Mouse (Mus musculus) embryonic fibroblast, embryonic 13.5 days (primary cell): Measurements from ENCODE around the gene Madcam1. TPM values are rescaled to one million over a fixed set of nuclear protein-coding genes. Genes with fewer than 3 reads are reported as not detected.
A peak's percentile ranks its signal among the peaks of the same experiment; 100 is the strongest.

Experiments used
- H3K27ac ChIP-seq: 2 replicates; pipeline ENCODE4 v1.5.1; 2012; ENCODE audit warnings: low read length, control low read depth, inconsistent platforms; ENCODE audit not compliant: insufficient read depth
- H3K4me1 ChIP-seq: 2 replicates; pipeline ENCODE4 v1.6.1; 2011; ENCODE audit warnings: low read length; ENCODE audit not compliant: control insufficient read depth, insufficient read depth
- H3K4me3 ChIP-seq: 2 replicates; pipeline ENCODE4 v1.5.1; 2011; ENCODE audit warnings: mild to moderate bottlenecking, control low read depth, low read length; ENCODE audit not compliant: insufficient read depth
- CTCF ChIP-seq: IDR thresholded peaks from 2 replicates; pipeline ENCODE4 v1.5.1; 2011; ENCODE audit warnings: mild to moderate bottlenecking, control low read depth, low read length, moderate library complexity, borderline replicate concordance; ENCODE audit not compliant: insufficient read depth
- POLR2A ChIP-seq: IDR thresholded peaks from 2 replicates; pipeline ENCODE4 v1.6.1; 2011; ENCODE audit warnings: low read depth, mild to moderate bottlenecking, control low read depth, low read length, moderate library complexity
- polyA plus RNA-seq: library from polyadenylated mRNA; stranded (reverse); fragments of >200 nt; gene quantifications from 2 replicates; pipeline ENCODE4 v1.2.4, GENCODE M21; 2011; ENCODE audit warnings: low read depth; ENCODE audit not compliant: missing spikeins, insufficient read length

The Madcam1 gene
- polyA plus RNA-seq, 1 experiment, result not detected

DNA sequence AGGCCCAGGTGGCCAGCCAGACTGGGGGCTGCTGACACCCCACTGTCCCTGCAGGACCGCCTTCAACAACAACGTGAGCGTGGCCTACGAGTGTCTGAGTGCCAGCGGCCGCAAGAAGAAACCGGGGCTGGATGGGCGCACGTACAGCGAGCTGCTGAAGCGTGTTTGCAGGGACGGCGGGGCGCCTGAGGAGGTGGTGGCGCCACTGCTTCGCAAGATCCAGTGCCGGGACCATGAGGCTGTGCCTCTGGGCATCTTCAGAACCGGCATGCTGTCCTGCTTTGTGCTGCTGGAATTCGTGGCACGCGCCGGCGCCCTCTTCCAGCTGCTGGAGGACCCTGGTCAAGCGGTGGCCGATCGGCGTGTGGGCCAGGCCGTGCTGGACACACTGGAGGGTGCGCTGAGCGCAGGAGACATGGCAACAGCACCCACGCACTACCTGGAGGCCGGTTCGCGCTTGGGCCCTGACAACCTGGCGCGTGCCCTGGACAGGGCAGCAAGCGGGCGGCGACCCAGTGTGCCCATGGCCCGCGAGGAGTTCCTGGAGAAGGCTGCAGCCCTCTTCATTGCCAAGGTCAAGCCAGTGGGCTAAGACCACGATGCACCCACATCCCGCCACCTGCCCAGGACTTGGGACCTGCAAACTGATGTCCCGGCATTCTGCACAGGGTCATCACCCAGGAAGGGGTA lies 11.1 kb downstream of the Madcam1 start:
- no peak for TF ChIP-seq POLR2A
- no peak for TF ChIP-seq CTCF
- Histone ChIP-seq H3K27ac (no peak overlapping the region), H3K4me1 (no peaks in the 10 kb centered on the region), H3K4me3 (no peak overlapping the region)

DNA sequence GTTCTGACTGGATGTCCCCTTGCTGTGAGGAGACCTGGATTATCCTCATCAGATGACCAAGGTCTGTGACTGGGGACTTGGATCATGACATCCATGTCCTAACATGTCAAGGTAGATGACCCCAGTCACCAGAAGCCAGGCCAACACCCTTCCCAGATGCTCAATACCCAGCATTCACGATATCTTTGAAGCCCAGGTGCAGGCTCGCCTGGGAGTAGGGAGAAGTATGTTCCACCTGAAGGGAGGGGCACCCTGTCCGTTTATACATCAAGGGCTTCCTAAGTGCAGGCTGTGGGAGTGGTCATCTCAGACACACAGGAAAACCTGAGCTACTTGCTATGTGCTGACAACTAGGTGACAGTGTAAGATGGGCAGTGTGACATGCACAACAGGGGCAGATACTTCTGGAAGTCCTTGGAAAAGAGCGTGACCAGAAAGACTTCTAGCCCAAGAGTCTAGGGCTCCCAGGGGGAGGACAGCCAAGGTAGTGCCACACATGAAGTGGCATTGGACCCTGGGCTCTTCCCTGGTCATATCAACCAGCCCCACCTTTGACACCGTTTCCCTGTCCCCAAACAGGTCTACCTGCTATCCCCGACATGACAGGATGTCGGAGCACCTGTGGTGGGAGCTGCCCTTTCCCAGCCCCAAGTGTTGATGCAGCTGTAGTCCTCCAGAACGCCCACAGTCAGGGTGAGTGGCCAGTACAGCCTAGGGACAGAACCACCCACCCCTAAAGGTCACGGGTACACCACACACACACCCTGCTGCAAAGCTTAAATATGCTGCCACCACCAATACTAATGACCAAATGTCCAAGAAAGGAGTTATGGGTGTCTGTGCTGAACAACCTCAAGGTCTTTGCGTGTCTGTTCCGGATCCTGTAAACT lies 16.5 kb downstream of the Madcam1 start:
- TF ChIP-seq POLR2A (0 out of 2 replicates have a peak, but pooled peaks have one; percentile 21), CTCF (no peak)
- Histone ChIP-seq H3K4me3 (peak overlapping the region; percentile 35), H3K27ac (peak overlapping the region; percentile 51), H3K4me1 (peaks cover 9% of the 10 kb centered on the region)

DNA sequence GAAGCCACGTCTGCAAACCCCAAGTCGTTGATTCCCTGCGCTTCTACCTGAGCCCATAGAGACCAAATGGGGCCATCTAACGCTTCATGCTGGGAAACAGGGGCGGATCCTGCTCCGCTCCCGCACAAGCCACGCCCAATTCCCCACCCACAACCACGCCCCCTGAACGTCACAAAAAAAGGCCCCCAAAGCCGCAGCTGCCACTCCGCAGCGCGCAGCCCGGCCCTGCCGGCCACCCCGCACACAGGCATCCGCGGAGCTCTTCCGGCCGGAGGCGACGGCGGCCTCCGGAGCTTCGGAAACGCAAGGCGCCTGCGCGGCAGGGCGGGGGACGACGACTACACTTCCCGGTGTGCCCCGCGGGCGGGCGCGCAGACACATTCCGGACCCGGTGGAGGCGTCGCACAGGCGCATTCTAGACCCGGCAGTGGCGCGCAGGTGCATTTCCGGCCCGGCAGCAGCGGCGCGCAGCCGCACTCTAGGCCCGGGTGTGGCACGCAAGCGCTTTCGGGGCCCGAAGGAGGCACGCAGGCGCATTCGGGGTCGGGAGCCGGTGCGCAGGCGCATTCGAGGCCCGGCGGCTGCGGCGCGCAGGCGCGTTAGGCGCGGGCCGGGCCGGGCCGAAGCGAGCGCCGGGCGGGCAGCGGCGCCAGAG lies 17.4 kb downstream of the Madcam1 start, which contains the start of gene Cdc34:
Cdc34 (plus strand) TSS at position 605 of the 655 bp plus-strand sequence.
- peak within 1 kb of the TSS; percentile 88 for H3K4me3 ChIP-seq
- H3K27ac ChIP-seq, result peak within 1 kb of the TSS; percentile 64
- TF ChIP-seq POLR2A, result no peak; the same call in none of the 2 replicates
- peaks cover 9% of the 10 kb centered on the region for H3K4me1 ChIP-seq

DNA sequence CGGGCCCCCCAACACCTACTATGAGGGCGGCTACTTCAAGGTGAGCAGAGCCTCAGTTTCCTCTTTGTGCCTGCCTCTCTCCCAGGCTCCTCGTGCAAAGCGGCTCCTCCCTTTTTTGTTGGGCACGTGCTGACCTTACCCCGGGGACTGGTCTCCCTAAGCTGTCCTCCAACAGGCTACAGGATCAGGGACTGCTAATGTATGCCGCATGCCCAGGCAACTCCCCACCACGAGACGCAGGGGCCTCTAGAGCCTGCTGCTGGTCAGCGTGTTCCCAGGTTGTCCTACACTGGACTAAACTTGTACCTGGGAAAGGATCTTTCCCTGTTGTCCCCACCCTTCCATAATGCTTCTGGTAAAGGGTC lies 18.2 kb downstream of the Madcam1 start:
- peak overlapping the region; percentile 88 for H3K4me3 ChIP-seq
- TF ChIP-seq CTCF (no peak), POLR2A (no peak)

DNA sequence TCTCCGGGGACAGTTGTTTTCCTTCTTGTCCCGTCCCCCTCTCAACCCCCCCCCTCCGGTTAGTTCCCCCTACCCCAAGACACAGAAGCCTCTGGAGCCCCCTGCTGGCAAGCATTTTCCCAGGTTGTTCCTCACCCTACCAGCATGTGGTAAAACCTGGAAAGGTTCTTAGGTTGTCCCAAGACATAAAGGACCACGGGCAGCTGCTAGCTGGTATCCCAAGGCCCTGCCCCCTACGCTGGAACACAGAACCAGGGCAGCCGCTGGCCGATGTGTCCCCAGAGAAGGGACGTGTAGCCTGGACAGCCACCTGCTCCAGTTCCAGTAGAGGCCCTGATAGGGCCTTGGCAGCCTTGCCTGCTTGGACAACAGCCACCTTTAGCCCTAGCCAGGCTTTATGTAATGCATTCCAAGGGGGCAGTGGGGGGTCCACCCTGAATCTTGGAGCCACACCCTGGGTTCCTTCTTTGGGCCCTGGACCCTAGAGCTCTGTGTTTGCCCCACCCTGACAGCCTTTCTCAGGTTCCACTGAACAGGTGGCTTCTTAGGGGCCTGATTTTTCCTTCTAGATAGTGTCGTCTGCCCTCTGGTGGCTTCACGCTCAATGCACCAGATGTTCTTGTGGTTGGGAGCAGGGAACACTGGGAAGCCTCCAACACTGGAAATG lies 18.7 kb downstream of the Madcam1 start:
- Histone ChIP-seq H3K27ac (peak overlapping the region; percentile 64), H3K4me3 (peak overlapping the region; percentile 88), H3K4me1 (peaks cover 9% of the 10 kb centered on the region)
- TF ChIP-seq POLR2A (0 out of 2 replicates have a peak, but pooled peaks have one; percentile 28), CTCF (peak; percentile 50; the same call in 1 of the 2 replicates)

More for the DNA sequence above, 18.2 kb downstream of the Madcam1 start:
- Histone ChIP-seq H3K4me1 (peaks cover 9% of the 10 kb centered on the region), H3K27ac (peak overlapping the region; percentile 64)

DNA sequence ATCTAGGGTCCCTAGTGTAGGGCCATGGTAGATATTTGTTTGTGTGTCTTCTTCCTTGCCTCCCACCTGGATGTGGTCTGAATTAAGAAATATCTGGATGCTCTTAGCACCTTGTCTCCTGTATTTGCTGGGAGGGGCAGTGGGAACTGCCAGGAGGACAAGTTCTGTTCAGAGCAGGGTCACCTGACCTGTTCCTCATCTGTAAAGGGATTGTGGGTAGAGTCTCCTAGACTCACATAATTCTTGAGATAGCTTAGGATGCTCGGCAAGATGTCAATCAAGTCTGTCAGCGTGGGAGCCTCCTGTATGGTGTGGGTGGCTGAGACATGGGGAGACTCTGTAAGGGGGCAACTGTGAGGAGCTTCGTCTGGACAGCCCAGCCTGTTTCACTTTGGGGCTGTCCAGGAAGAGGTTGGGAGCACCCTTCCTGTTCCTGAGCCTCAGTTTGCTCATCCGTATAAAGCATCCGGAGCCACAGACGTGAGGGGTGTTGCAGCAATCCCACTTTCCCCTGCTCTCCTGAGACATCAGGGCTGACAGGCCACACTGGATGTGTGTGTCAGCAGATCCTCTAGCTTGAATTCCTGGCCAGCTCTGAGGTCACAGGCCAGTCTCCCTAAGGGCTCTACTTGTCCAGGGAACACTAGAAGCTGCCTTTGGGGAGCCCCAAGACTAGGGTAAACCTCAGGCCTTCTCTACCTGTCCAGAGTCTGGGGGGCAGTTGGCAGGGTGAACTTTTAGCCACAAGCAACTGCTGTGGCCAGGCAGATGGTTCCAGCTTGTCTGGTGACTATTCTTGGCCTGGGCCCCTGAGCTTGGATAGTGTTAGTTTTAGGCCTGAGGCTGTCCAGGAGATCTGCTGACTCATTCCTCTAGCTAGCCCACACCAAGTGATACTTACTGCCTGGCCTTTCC lies 19.6 kb downstream of the Madcam1 start:
- Histone ChIP-seq H3K27ac (peak overlapping the region; percentile 51), H3K4me1 (peaks cover 9% of the 10 kb centered on the region), H3K4me3 (peak overlapping the region; percentile 88)
- TF ChIP-seq CTCF (no peak), POLR2A (no peak)

DNA sequence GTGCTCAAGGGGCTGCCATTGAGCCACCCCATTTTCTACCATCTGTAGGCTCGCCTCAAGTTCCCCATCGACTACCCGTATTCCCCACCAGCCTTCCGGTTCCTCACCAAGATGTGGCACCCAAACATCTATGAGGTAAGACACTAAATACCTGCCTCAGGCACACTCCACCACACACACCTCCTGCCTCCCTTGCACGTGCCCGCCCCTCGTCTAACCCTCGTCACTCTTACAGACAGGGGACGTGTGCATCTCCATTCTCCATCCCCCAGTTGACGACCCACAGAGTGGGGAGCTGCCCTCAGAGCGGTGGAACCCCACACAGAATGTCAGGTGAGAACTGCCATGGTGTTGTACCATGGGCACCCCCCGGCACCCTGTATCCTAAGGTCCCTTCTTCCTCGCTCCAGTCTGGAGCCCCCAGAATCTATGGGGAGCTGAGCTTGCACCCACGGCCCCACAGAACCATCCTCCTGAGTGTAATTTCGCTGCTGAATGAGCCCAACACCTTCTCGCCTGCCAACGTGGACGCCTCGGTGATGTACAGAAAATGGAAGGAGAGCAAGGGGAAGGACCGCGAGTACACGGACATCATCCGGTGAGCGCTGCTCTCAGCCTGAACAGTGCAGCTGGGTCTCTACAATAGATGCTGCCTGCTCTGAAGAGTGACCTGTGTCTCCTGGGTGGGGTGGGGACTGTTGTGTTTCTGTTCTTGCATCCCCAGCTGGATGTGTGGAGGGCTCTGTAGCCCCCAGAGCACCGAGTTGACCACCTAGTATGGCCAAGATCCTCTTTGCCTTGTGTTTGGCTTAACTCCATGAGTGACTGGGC lies 20.6 kb downstream of the Madcam1 start:
- Histone ChIP-seq H3K4me3 (no peak overlapping the region), H3K27ac (no peak overlapping the region), H3K4me1 (peaks cover 9% of the 10 kb centered on the region)
- TF ChIP-seq POLR2A (no peak), CTCF (no peak)

DNA sequence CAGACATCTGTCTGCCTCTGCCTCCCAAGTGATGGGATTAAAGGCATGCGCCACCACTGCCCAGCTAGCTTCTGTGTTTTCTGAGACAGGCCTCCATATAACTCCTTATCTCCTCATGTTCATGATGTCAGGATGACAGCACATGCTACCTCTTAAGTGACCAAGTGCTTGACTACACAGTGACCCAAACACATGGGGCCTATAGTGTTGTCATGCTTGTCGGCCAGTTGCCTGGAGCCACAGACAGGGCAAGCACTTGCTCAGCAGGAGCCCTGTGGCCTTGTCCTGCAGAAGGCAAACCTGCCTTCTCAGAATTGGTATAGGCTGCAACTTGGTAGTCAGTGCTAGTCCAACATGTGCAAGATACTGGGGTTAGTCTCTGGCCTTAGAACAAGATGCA lies 21.9 kb downstream of the Madcam1 start:
- Histone ChIP-seq H3K4me1 (peaks cover 9% of the 10 kb centered on the region), H3K27ac (no peak overlapping the region), H3K4me3 (no peak overlapping the region)
- TF ChIP-seq CTCF (no peak), POLR2A (no peak)
